Mouse (Mus musculus) thymus, postnatal 10 days (tissue): ENCODE results near the gene Cog7.

ENCODE experiments used
- DNase-seq, 2 experiments: peaks; one replicate each; pipeline ENCODE4 v3.0.0; 2021; ENCODE audit warnings: low spot score in 2 of 2

The Cog7 gene

GRCm38 (mm10) chr7:121899311-121899710, 82.2 kb downstream of the Cog7 start:
- DNase-seq: peak in 1 of 2 experiments; percentile 45

- no peak for DNase-seq
Observed at GRCm38 (mm10) chr7:121896689-121897088, 84.8 kb downstream of the Cog7 start.

GRCm38 (mm10) chr7:121890636-121891360, 90.7 kb downstream of the Cog7 start:
- DNase-seq: no peak

- no peak for DNase-seq
Observed at GRCm38 (mm10) chr7:121880246-121880645, 101.3 kb downstream of the Cog7 start.

GRCm38 (mm10) chr7:121874784-121875183, 106.7 kb downstream of the Cog7 start:
- DNase-seq: no peak

- no peak for DNase-seq
Observed at GRCm38 (mm10) chr7:121873998-121874397, 107.5 kb downstream of the Cog7 start.

GRCm38 (mm10) chr7:121871631-121872030, 109.9 kb downstream of the Cog7 start:
- no peak for DNase-seq

- no peak for DNase-seq
Observed at GRCm38 (mm10) chr7:121864858-121865585, 116.5 kb downstream of the Cog7 start, which contains the start of gene Scnn1b. Scnn1b (plus strand) TSS chr7:121865038.

GRCm38 (mm10) chr7:121858939-121859338, 122.6 kb downstream of the Cog7 start:
- DNase-seq: no peak

GRCm38 (mm10) chr7:121857177-121857884, 124.2 kb downstream of the Cog7 start:
- DNase-seq: no peak

GRCm38 (mm10) chr7:121848537-121849168, 132.9 kb downstream of the Cog7 start:
- DNase-seq: no peak

- no peak for DNase-seq
Observed at GRCm38 (mm10) chr7:121845964-121846363, 135.5 kb downstream of the Cog7 start.

GRCm38 (mm10) chr7:121842234-121842633, 139.3 kb downstream of the Cog7 start:
- DNase-seq: no peak

- DNase-seq: no peak
Observed at GRCm38 (mm10) chr7:121840810-121841209, 140.7 kb downstream of the Cog7 start.

GRCm38 (mm10) chr7:121836827-121837226, 144.7 kb downstream of the Cog7 start:
- DNase-seq: no peak

- DNase-seq: no peak
Observed at GRCm38 (mm10) chr7:121835392-121835791, 146.1 kb downstream of the Cog7 start.
